Mouse (Mus musculus): ENCODE results near the gene Mettl7a1. TPM values are rescaled to one million over a fixed set of nuclear protein-coding genes. Genes with fewer than 3 reads are reported as not detected.
"Not testable (repeated sequence)": the region's sequence is repeated elsewhere in the genome, so short reads cannot be mapped to it uniquely, and the experiment has no call there.

Mettl7a1 gene
- polyA plus RNA-seq, 1 experiment from 2014 or later, result 3.4 TPM

GRCm38 (mm10) chr15:100375066-100375465 is 71.1 kb downstream of the Mettl7a1 start:
- no peak overlapping the region for H3K27ac ChIP-seq (replicated peaks; ENCODE audit: low read depth, low read length)
- peak; percentile 77 for DNase-seq (ENCODE audit: low spot score)
- H3K4me2 ChIP-seq (ENCODE audit: low read depth, low read length), result no peak overlapping the region
- WGBS, result 34% methylated on average over 5 of the region's 5 CpGs
- no peak overlapping the region for H3K9ac ChIP-seq (ENCODE audit: low read depth, low read length)
- no peak for ATAC-seq (ENCODE audit: low read depth)
- no peak overlapping the region for H3K4me3 ChIP-seq (ENCODE audit: low read depth, low read length)
- no peaks in the 10 kb centered on the region for H3K27me3 ChIP-seq (replicated peaks; ENCODE audit: control insufficient read depth, insufficient read depth, low read length)
- H3K36me3 ChIP-seq (ENCODE audit: control insufficient read depth, insufficient read depth, low read length), result no peaks in the 10 kb centered on the region
- H3K9me3 ChIP-seq (ENCODE audit: control insufficient read depth, low read length), result 0 out of 2 replicates have a peak, but pooled peaks cover 8% of the 10 kb centered on the region
- H3K4me1 ChIP-seq (ENCODE audit: control insufficient read depth, insufficient read depth, low read length), result no peaks in the 10 kb centered on the region

DNA sequence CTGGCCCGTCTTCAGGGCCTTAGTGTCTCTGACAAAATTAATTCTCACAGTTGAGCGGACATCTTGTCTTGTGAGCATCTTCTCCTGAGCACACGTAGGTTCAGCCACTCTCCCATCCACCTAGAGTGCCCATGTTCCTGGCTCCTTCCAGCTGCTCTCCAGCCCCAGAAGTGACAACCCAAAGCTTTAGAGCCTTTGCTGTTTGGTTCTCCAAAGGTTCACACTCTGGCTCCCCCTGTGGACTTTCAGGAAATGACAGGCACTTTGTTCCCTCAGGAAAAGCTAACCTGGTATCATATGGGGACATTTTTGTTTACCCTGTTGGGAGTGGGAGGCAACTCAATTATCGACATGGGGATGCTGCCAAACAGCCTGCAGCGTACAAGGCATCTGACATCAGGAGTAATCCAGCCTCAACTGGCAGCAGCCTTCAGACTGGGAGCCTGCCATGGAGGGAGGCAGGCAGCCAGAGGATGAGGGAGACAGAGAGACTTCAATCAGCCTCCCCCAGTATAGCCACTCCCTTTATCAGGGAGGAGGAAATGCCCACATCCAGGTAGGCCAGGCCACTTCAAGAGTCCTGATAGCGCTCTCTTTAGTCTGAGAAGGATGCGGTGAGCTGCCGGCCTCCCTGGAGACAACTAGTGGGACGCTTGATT is 74.0 kb downstream of the Mettl7a1 start:
- not testable (repeated sequence) for H3K27ac ChIP-seq (replicated peaks; ENCODE audit: low read depth, low read length); DNase-seq (ENCODE audit: low spot score); H3K27me3 ChIP-seq (replicated peaks; ENCODE audit: control insufficient read depth, insufficient read depth, low read length); H3K9me3 ChIP-seq (ENCODE audit: control insufficient read depth, low read length); H3K36me3 ChIP-seq (ENCODE audit: control insufficient read depth, insufficient read depth, low read length); H3K4me2 ChIP-seq (ENCODE audit: low read depth, low read length); H3K4me1 ChIP-seq (ENCODE audit: control insufficient read depth, insufficient read depth, low read length); H3K4me3 ChIP-seq (ENCODE audit: low read depth, low read length); H3K9ac ChIP-seq (ENCODE audit: low read depth, low read length)
- WGBS, result 14% methylated on average over 2 of the region's 9 CpGs
- ATAC-seq (ENCODE audit: low read depth), result peak; percentile 30; the same call in 1 of the 2 replicates

Other genes with a start within 250 kb of the Mettl7a1 start
- 33.3 and 33.5 TPM in 2 replicates for gene Atf1, start 76.3 kb upstream of the Mettl7a1 start, polyA plus RNA-seq (2014; fragmentation: Nextera tagmentation; extraction: Ambion mirVana)
- not detected in 2 replicates for gene Tmprss12, start 23.3 kb upstream of the Mettl7a1 start, polyA plus RNA-seq (2014; fragmentation: Nextera tagmentation; extraction: Ambion mirVana)
- gene Mettl7a3, start 30.8 kb downstream of the Mettl7a1 start, polyA plus RNA-seq (2014; fragmentation: Nextera tagmentation; extraction: Ambion mirVana), result 0.43 and 0.50 TPM in 2 replicates
- 0.34 TPM in 1 of 2 replicates, not detected in the other for gene Methig1, start 49.0 kb downstream of the Mettl7a1 start, polyA plus RNA-seq (2014; fragmentation: Nextera tagmentation; extraction: Ambion mirVana)
- not detected in 2 replicates for gene Mettl7a2, start 49.1 kb downstream of the Mettl7a1 start, polyA plus RNA-seq (2014; fragmentation: Nextera tagmentation; extraction: Ambion mirVana)
- not detected in 2 replicates for gene Higd1c, start 60.4 kb downstream of the Mettl7a1 start, polyA plus RNA-seq (2014; fragmentation: Nextera tagmentation; extraction: Ambion mirVana)
- gene Gm5475, start 118.0 kb downstream of the Mettl7a1 start, polyA plus RNA-seq (2014; fragmentation: Nextera tagmentation; extraction: Ambion mirVana), result 0.14 TPM in 1 of 2 replicates, not detected in the other
- gene Slc11a2, start 120.9 kb downstream of the Mettl7a1 start, polyA plus RNA-seq (2014; fragmentation: Nextera tagmentation; extraction: Ambion mirVana), result 15.5 and 17.0 TPM in 2 replicates
- 26.6 and 30.4 TPM in 2 replicates for gene Letmd1, start 164.9 kb downstream of the Mettl7a1 start, polyA plus RNA-seq (2014; fragmentation: Nextera tagmentation; extraction: Ambion mirVana)
- gene Csrnp2, start 191.3 kb downstream of the Mettl7a1 start, polyA plus RNA-seq (2014; fragmentation: Nextera tagmentation; extraction: Ambion mirVana), result 15.5 and 17.3 TPM in 2 replicates
- gene Tfcp2, start 247.9 kb downstream of the Mettl7a1 start, polyA plus RNA-seq (2014; fragmentation: Nextera tagmentation; extraction: Ambion mirVana), result 17.4 and 22.6 TPM in 2 replicates